Mouse (Mus musculus): Measurements from ENCODE around the gene Scn3a. TPM values are rescaled to one million over a fixed set of nuclear protein-coding genes. Genes with fewer than 3 reads are reported as not detected.
A peak's percentile ranks its signal among the peaks of the same experiment; 100 is the strongest.

The Scn3a gene
- total and polyA plus RNA-seq, 3 experiments: not detected

GRCm38 (mm10) chr2:65414806-65415281 is 152.6 kb downstream of the Scn3a start:
- Histone ChIP-seq H3K27ac (ENCODE audit: control insufficient read depth, low read depth, low read length) (no peak overlapping the region), H3K36me3 (ENCODE audit: control insufficient read depth in 1 of 2, insufficient read depth in 2 of 2, low read length in 2 of 2) (no peaks in the 10 kb centered on the region), H3K9me3 (replicated peaks; ENCODE audit: insufficient read depth, low read length) (no peaks in the 10 kb centered on the region), H3K4me1 (ENCODE audit: control insufficient read depth in 1 of 2, insufficient read depth in 2 of 2, low read length in 2 of 2) (no peaks in the 10 kb centered on the region), H3K9ac (ENCODE audit: control insufficient read depth, low read depth, low read length, poor library complexity, severe bottlenecking) (no peak overlapping the region), H3K79me2 (ENCODE audit: control insufficient read depth, insufficient read depth, low read length, poor library complexity) (no peaks in the 10 kb centered on the region), H3K27me3 (ENCODE audit: control insufficient read depth in 1 of 2, insufficient read depth in 2 of 2, low read length in 2 of 2) (no peaks in the 10 kb centered on the region), H3K4me3 (ENCODE audit: control insufficient read depth in 1 of 2, insufficient read depth in 1 of 2, low read depth in 2 of 2, low read length in 2 of 2) (no peak overlapping the region)
- no peak for TF ChIP-seq ZMIZ1 (IDR thresholded peaks at IDR 0.05; ENCODE audit: low read depth, low read length)
- DNase-seq (ENCODE audit: low read depth, low spot score): no peak

GRCm38 (mm10) chr2:65414237-65414636 is 153.2 kb downstream of the Scn3a start:
- Histone ChIP-seq H3K36me3 (ENCODE audit: control insufficient read depth in 1 of 2, insufficient read depth in 2 of 2, low read length in 2 of 2) (no peaks in the 10 kb centered on the region), H3K4me1 (ENCODE audit: control insufficient read depth in 1 of 2, insufficient read depth in 2 of 2, low read length in 2 of 2) (no peaks in the 10 kb centered on the region), H3K79me2 (ENCODE audit: control insufficient read depth, insufficient read depth, low read length, poor library complexity) (no peaks in the 10 kb centered on the region), H3K27ac (ENCODE audit: control insufficient read depth, low read depth, low read length) (no peak overlapping the region), H3K9me3 (replicated peaks; ENCODE audit: insufficient read depth, low read length) (no peaks in the 10 kb centered on the region), H3K9ac (ENCODE audit: control insufficient read depth, low read depth, low read length, poor library complexity, severe bottlenecking) (no peak overlapping the region), H3K27me3 (ENCODE audit: control insufficient read depth in 1 of 2, insufficient read depth in 2 of 2, low read length in 2 of 2) (no peaks in the 10 kb centered on the region), H3K4me3 (ENCODE audit: control insufficient read depth in 1 of 2, insufficient read depth in 1 of 2, low read depth in 2 of 2, low read length in 2 of 2) (no peak overlapping the region)
- TF ChIP-seq ELF1 (IDR thresholded peaks at IDR 0.05; ENCODE audit: low read depth, low read length): no peak
- TF ChIP-seq MAX (IDR thresholded peaks at IDR 0.05; ENCODE audit: low read length): no peak
- no peak for DNase-seq (ENCODE audit: low read depth, low spot score)

GRCm38 (mm10) chr2:65413746-65414145 is 153.7 kb downstream of the Scn3a start:
- Histone ChIP-seq H3K9me3 (replicated peaks; ENCODE audit: insufficient read depth, low read length) (no peaks in the 10 kb centered on the region), H3K4me3 (ENCODE audit: control insufficient read depth in 1 of 2, insufficient read depth in 1 of 2, low read depth in 2 of 2, low read length in 2 of 2) (no peak overlapping the region), H3K27ac (ENCODE audit: control insufficient read depth, low read depth, low read length) (no peak overlapping the region), H3K4me1 (ENCODE audit: control insufficient read depth in 1 of 2, insufficient read depth in 2 of 2, low read length in 2 of 2) (no peaks in the 10 kb centered on the region), H3K27me3 (ENCODE audit: control insufficient read depth in 1 of 2, insufficient read depth in 2 of 2, low read length in 2 of 2) (no peaks in the 10 kb centered on the region), H3K36me3 (ENCODE audit: control insufficient read depth in 1 of 2, insufficient read depth in 2 of 2, low read length in 2 of 2) (no peaks in the 10 kb centered on the region), H3K79me2 (ENCODE audit: control insufficient read depth, insufficient read depth, low read length, poor library complexity) (no peaks in the 10 kb centered on the region), H3K9ac (ENCODE audit: control insufficient read depth, low read depth, low read length, poor library complexity, severe bottlenecking) (no peak overlapping the region)
- peak; percentile 2 for DNase-seq (ENCODE audit: low read depth, low spot score)
- no peak for TF ChIP-seq CHD2 (IDR thresholded peaks at IDR 0.05; ENCODE audit: low read length)
- no peak for TF ChIP-seq HCFC1 (IDR thresholded peaks at IDR 0.05; ENCODE audit: low read depth, low read length)
- TF ChIP-seq KAT2A (conservative IDR thresholded peaks at IDR 0.05; ENCODE audit: low read depth, low read length): no peak
- TF ChIP-seq TCF12 (IDR thresholded peaks at IDR 0.05; ENCODE audit: low read depth, low read length): no peak
- TF ChIP-seq ZMIZ1 (IDR thresholded peaks at IDR 0.05; ENCODE audit: low read depth, low read length): no peak
- TF ChIP-seq RCOR1 (IDR thresholded peaks at IDR 0.05; ENCODE audit: low read depth, low read length): no peak
- no peak for TF ChIP-seq MYC (IDR thresholded peaks at IDR 0.05; ENCODE audit: low read depth, low read length)
- no peak for TF ChIP-seq ZC3H11A (IDR thresholded peaks at IDR 0.05; ENCODE audit: low read depth, low read length)
- no peak for TF ChIP-seq POLR2AphosphoS5 (IDR thresholded peaks at IDR 0.05; ENCODE audit: borderline replicate concordance, low read depth, low read length)
- no peak for TF ChIP-seq BHLHE40 (IDR thresholded peaks at IDR 0.05; ENCODE audit: borderline replicate concordance, low read depth, low read length)
- TF ChIP-seq MAFK (IDR thresholded peaks at IDR 0.05; ENCODE audit: borderline replicate concordance, low read depth, low read length): no peak
- no peak for TF ChIP-seq POLR2AphosphoS2 (IDR thresholded peaks at IDR 0.05; ENCODE audit: low read length)
- TF ChIP-seq NRF1 (IDR thresholded peaks at IDR 0.05; ENCODE audit: insufficient read depth, low read depth, low read length, poor library complexity, severe bottlenecking): no peak
- no peak for TF ChIP-seq SIN3A (IDR thresholded peaks at IDR 0.05; ENCODE audit: low read length)
- TF ChIP-seq SMC3 (IDR thresholded peaks at IDR 0.05; ENCODE audit: low read depth, low read length): peak; percentile 19; the same call in 1 of the 2 replicates
- TF ChIP-seq EP300 (IDR thresholded peaks at IDR 0.05; ENCODE audit: low read depth in 1 of 2, low read length in 2 of 2): no peak
- peak; percentile 13 for TF ChIP-seq RAD21 (IDR thresholded peaks at IDR 0.05; ENCODE audit: low read depth, low read length)
- TF ChIP-seq CTCF (IDR thresholded peaks at IDR 0.05 in 2 of 3, conservative IDR thresholded peaks at IDR 0.05 in 1 of 3; ENCODE audit: control insufficient read depth in 1 of 3, insufficient read depth in 1 of 3, low read depth in 2 of 3, low read length in 3 of 3, poor library complexity in 1 of 3, severe bottlenecking in 1 of 3): peak in 1 of 3 experiments; percentile 11; a peak in 1 of 6 replicates
- TF ChIP-seq GATA1 (IDR thresholded peaks at IDR 0.05; ENCODE audit: low read depth, low read length): no peak
